Mouse (Mus musculus): ENCODE results near the gene Atf7ip.

DNA sequence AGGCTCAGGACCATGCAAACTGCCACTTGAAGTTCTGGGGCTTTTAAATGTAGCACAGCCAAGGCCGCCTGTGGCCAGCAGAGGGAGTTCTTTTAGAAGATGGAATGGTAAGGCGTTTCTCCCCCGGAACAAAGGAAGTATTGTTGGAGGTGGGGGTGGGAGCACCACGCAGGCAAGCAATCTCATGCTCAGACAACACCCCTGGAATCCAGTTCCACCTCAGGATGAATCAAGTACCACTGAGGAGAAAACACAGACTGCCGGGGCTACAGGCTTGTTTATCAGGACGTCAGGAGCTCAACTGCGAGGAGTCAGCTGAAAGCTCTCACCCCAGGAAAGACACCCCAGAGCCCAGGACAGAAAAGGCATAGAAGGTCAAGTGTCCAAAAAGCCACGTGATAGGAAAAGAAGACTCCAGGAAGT lies 40.0 kb upstream of the Atf7ip start:
- peak; percentile 73 for TF ChIP-seq CTCF (IDR thresholded peaks at IDR 0.05; ENCODE audit: low read depth, low read length)
- no peak for TF ChIP-seq POLR2A (IDR thresholded peaks at IDR 0.05; ENCODE audit: extremely low read depth, insufficient read depth, low read length)
